Mouse (Mus musculus) liver, postnatal 0 days (tissue): ENCODE measurements around the gene Asic4.

Experiments
- CTCF ChIP-seq: sonication (generic); IDR thresholded peaks from 2 replicates; pipeline ENCODE4 v1.5.1; 2016; ENCODE audit warnings: antibody characterized with exemption, low read depth
- EP300 ChIP-seq: IDR thresholded peaks from 2 replicates; pipeline ENCODE4 v1.6.1; 2016; ENCODE audit warnings: antibody characterized with exemption, low read depth, mild to moderate bottlenecking

GRCm38 (mm10) chr1:75512550-75512949, 62.3 kb downstream of the Asic4 start:
- no peak for TF ChIP-seq CTCF
- no peak for TF ChIP-seq EP300
